Mouse (Mus musculus): ENCODE data around the gene Elmsan1.

The Elmsan1 gene

DNA sequence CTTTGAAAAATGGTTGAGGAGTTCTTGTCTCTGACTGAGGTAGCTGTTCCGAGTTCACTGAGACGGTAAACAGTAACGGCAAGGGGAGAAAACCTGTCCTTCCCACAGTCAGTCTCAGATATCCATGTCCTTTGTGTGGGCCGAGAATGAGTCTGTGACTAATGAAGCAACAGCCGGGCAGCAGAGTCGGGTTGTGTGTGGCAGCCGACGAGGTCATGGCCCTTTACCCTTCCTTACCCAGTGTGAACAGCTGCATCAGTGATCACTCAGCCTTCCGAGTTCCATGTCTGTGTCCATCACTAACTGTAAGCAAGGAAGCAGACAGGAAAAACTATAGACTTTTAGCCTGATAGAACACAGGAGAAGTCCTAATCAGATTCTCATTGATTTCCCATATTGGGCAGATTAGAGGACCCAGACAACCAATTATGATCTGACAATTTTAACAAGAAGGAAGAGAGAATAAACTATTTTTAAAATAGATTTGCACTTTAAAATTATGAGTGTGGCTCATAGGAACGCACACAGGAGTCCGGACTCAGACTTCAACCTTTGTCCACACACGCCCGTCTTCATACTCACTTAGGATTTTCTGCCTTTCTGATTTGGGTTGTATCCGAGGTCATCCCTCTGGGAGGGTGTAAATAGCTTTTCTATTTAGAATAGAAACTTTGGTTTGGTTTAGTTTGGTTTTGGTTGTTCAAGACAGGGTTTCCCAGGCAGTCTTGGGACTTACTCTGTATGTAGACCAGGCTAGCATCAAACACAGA, 76.2 kb downstream of the Elmsan1 start:
- no peak for DNase-seq

- no peak for DNase-seq
Measured at GRCm38 (mm10) chr12:84141271-84141670, 77.4 kb downstream of the Elmsan1 start.

GRCm38 (mm10) chr12:84140135-84140534, 78.5 kb downstream of the Elmsan1 start:
- DNase-seq = no peak

- DNase-seq = no peak
Measured at GRCm38 (mm10) chr12:84137131-84137530, 81.5 kb downstream of the Elmsan1 start.

GRCm38 (mm10) chr12:84132265-84132664, 86.4 kb downstream of the Elmsan1 start:
- peak; percentile 71 for DNase-seq

- peak; percentile 54 for DNase-seq
Measured at GRCm38 (mm10) chr12:84129931-84130330, 88.8 kb downstream of the Elmsan1 start.

- DNase-seq = no peak
Measured at GRCm38 (mm10) chr12:84128576-84128975, 90.1 kb downstream of the Elmsan1 start.

DNA sequence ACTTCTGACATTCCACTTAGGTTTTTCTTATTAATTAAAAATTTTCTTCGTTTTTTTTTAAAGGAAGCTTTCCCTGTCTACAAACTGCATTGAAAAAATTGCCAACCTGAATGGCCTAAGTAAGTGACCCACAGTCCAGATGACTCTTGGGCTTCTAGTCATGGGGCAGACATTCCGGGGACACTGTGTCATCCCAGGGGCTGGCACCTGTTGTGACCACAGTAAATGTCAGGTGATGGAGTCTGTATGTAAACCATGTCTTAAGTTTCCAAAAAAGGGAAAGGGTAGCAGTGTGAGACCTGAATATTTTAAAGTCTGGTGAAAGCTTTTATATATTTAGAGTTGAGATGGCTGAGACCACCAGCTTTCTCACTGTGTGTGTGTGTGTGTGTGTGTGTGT, 91.8 kb downstream of the Elmsan1 start:
- no peak for DNase-seq

DNA sequence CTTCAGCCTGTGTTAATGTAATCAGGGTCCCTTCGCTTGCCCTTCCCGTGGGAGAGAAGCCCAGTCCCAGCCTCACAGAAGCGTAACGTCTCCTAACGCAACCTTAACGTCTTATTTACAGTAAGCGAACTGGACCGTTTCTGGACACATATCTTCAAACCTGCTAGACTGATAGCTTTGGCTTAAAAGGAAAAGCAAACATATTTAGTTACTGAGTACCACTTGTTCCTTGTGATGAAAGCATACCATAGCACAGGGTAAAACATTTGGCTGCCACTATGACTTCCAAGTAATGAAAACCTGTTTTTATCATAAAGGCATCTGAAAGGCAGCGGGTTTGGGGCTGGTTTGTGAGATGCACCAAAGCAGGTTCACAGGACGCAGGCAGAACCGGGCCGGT, 92.8 kb downstream of the Elmsan1 start:
- DNase-seq = peak; percentile 31

GRCm38 (mm10) chr12:84119584-84119983, 99.1 kb downstream of the Elmsan1 start:
- no peak for DNase-seq

GRCm38 (mm10) chr12:84114153-84114994, 104.3 kb downstream of the Elmsan1 start, which contains the start of gene Dnal1:
TSS of gene Dnal1 (plus strand) at chr12:84114366.
- peak; percentile 94 for DNase-seq

DNA sequence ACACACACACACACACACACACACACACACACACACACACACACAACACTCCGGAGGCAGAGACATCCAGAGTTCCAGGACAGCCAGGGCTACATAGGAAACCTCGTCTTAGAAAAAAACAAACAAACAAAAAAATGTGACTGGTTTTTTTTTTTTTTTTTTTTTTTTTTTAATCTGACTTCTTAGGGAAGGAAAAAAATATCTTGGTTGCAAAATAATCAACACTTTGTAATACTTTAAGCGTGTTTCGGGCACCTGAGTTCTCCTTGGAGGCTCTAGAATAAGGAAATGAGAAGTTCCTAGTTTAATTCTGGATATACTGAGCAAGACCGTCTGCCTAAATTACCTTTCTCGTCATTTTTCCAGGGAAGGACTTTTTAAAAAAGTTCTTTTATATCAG, 105.0 kb downstream of the Elmsan1 start:
- no peak for DNase-seq

DNA sequence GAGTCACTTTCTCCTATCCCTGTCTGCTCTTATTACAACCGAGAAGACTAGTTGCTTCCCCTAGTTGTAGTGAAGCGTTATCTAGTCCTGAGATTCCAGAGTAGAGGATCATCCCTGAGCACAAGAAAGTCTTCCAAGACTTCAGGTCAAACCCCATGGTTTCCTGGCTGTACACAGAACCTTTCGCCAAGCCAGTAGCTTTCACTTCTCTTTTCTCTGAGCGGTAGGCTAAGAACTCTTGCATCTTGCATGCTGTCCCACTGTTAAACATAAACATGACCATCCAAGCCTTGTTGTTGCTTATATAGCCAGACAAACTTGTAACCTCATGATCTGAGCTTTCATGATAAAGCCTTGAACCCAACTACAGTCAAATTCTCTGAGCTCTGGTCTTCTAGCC, 107.9 kb downstream of the Elmsan1 start:
- DNase-seq = no peak

- no peak for DNase-seq
Measured at GRCm38 (mm10) chr12:84109924-84110323, 108.8 kb downstream of the Elmsan1 start.

GRCm38 (mm10) chr12:84107692-84108091, 111.0 kb downstream of the Elmsan1 start:
- DNase-seq = no peak

GRCm38 (mm10) chr12:84107012-84107411, 111.7 kb downstream of the Elmsan1 start:
- DNase-seq = no peak

DNA sequence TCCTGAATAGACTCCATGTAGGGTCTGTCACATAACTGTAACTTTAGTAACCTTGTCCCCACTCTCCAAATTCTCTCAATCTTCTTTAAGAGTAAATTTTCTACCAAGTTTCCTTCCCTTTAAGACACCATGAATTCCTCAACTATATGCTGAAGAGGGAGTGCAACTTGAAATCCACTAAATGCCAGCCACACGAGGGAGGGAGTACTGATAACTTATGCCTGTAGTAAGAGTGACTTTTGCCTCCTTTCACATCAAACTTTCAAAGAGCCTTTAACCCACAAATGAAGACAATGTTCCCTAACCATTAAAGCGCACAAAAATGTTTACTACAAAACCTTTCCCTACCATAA, 117.2 kb downstream of the Elmsan1 start:
- no peak for DNase-seq

DNA sequence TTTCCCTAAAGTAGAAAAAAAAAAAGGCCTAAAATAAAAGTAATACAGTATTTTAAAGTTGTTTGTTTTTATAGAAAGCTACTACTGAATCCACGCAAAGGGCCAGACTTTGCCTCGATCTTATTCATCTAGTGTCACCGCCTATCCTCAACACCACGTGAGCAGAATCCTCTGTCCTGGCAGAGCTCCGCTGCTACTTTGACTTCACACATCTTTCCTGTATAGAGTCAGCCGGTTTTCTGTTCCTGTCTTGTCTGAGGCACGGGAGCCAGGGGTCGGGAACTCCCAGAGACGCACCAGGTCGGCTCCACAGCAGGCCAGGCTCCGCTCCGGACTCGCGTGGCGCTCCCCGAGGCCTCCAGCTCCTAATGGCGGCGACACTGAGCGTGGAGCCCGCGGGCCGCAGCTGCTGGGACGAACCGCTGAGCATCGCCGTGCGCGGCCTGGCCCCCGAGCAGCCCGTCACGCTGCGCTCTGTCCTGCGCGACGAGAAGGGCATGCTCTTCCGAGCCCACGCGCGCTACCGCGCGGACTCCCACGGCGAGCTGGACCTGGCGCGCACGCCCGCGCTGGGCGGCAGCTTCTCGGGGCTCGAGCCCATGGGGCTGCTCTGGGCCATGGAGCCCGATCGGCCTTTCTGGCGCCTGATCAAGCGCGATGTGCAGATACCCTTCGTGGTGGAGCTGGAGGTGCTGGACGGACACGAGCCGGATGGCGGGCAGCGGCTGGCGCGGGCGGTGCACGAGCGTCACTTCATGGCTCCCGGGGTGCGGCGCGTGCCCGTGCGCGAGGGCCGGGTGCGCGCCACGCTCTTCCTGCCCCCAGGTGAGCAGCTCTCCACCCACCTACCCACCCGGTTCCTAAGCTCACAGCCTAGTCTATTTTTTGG, 117.8 kb downstream of the Elmsan1 start, which contains the start of gene Acot6:
Gene Acot6, plus strand, starts transcription at position 51 of the 889 bp plus-strand sequence.
- DNase-seq = peak; percentile 37

DNA sequence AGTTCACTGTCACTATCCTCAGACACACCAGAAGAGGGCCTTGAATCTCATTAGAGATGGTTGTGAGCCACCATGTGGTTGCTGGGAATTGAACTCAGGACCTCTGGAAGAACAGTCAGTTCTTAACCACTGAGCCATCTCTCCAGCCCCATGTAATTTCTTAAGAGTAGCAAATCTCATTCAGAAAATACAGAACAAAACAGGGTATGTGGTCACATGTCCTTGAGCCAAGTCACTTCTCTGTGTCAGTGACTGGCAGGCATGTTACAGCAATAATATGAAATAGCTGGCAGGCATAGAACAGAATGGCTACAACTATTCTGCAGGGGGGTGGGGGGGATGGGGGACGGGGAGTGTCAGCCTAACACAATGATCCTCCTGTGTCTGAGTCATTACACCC, 118.6 kb downstream of the Elmsan1 start:
- no peak for DNase-seq

- no peak for DNase-seq
Measured at GRCm38 (mm10) chr12:84099605-84100004, 119.1 kb downstream of the Elmsan1 start.
